Mouse (Mus musculus): ENCODE results near the gene Plekhb2.

DNA sequence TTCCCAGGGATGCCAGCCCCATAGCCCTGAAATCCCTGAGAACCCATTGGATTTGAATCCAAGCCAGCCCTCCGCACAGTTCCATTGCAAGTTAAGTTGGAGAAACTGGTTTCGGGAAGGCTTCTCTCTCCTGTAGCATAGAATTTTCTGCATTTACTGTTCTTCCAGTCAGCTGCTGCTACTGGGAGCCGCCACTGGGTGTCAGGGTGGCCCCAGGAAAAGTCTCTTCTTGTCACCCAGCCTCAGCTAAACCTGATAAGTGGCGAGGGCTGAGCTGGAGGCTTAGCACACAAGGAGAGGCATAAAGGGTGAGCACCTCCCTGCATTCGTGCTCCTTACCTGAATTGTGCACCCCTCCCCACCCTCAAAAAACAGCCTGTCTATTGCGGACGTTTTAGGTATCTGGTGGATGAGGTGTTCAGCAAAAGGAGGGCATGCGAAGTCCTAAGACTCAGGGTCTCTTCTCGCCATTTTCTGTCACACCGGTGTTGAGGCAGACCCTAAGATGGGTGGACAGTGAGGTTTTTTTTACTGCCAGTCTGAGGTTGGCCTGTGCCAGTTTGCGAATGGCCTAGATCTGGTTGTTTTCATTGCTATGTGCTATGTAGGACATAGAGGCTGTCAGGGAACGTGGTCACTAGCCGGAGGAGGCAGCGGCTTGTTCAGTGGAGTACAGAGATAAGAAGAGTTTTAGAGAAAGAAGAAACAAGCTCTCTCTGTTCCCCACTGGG lies 41.9 kb downstream of the Plekhb2 start:
- TF ChIP-seq CTCF (IDR thresholded peaks at IDR 0.05; ENCODE audit: low read depth) (peak; percentile 60), EP300 (IDR thresholded peaks at IDR 0.05; ENCODE audit: low read depth) (no peak)

Data from liver, postnatal 0 days (tissue).